Mouse (Mus musculus) v-Abl transformed pro-B cells (cell line): Measurements from ENCODE around the gene Bud31.

ENCODE experiments used
- in situ Hi-C, 2 experiments: fragments of 400-800 bp; cut with MboI; formaldehyde crosslinking; loops; one replicate each; pipeline ENCODE4 v1.15.1; 2025; ENCODE audit not compliant: unreplicated experiment in 2 of 2

Bud31 gene

DNA sequence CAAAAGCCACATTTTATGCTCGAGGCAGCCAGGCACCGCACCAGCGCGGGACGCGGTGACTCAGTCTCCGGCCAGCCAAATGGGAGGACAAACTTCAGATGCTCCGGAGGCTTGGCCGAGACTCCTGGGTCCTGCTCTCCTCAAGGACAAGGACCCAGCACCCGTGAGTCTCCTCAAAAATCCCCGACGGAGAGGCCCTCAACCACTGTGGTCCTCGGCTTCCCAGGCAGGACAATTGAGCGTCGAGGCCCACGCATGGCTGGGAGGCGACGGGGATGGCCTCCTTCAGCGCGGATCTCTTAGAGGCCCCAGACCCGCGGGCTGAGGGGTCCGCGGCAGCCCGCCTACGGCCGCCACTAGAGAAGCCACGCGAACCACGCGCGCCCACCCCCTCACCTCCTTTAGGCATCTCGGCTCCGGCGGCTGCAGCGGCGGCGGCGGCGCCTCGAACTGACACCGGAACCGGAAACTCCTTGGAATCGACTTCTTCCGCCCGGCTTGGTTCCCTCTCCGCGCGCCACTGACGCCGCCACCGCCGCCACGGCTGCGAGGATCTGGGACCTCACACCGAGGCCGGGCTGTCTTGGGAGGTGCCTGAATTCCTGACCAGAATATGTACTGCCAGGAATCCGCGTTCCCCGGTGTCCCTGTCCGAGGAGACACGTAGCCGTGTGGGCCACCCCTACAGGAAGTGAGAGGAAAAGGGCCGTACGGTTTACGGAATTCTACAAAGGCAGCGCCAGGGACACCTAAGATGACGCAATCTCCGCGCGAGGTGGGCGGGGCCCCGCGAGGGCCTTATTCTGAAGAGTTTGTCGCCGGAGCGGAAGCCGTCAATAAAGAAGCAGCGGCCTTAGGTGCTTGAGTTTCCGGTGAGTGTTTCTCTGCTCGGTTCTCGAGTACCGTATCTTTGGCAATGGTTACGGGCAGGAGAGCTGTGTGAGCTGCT lies at the start of gene Bud31, which contains the start of gene Pdap1:
Gene Bud31, plus strand, starts transcription at position 792 of the 949 bp plus-strand sequence.
Gene Pdap1, minus strand, starts transcription at position 668 of the 949 bp plus-strand sequence.
- in situ Hi-C loops = no loop called here

GRCm38 (mm10) chr5:145096195-145096594 lies 44.0 kb upstream of the Bud31 start:
- in situ Hi-C loops = no loop called here

DNA sequence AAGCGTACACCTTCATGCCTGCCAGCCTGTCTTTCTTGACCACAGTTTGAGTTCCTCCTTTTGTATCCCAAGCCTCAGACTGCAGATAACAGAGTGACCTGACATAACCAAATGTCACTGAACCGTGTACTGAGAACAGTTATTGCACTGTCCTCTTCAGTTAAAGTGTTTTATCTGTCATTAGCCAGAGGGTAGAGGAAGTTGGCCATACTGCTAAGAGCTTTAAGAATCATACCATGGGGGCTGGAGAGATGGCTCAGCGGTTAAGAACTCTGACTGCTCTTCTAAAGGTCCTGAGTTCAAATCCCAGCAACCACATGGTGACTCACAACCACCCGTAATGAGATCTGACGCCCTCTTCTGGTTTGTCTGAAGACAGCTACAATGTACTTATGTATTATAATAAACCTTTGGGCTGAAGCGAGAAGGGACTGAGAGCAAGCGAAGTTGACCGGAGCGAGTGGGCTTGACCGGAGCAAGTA lies 41.8 kb upstream of the Bud31 start:
- in situ Hi-C loops = no loop called here

GRCm38 (mm10) chr5:145100960-145101359 lies 39.2 kb upstream of the Bud31 start:
- in situ Hi-C loops = loop anchor here (25.0 kb wide), 2 partner anchors 1089 to 1111 kb away; partner anchors contain the start of genes Ccz1 (in 2 of the 2) and Rnf6 (in 1 of the 2)

GRCm38 (mm10) chr5:145101451-145101850 lies 38.7 kb upstream of the Bud31 start:
- in situ Hi-C loops = loop anchor here (25.0 kb wide), 2 partner anchors 1089 to 1111 kb away; partner anchors contain the start of genes Ccz1 (in 2 of the 2) and Rnf6 (in 1 of the 2)

- in situ Hi-C loops = loop anchor here (25.0 kb wide), 2 partner anchors 1090 to 1110 kb away; partner anchors contain the start of genes Ccz1 (in 2 of the 2) and Rnf6 (in 1 of the 2)
Measured at GRCm38 (mm10) chr5:145102706-145103105, 37.5 kb upstream of the Bud31 start.

DNA sequence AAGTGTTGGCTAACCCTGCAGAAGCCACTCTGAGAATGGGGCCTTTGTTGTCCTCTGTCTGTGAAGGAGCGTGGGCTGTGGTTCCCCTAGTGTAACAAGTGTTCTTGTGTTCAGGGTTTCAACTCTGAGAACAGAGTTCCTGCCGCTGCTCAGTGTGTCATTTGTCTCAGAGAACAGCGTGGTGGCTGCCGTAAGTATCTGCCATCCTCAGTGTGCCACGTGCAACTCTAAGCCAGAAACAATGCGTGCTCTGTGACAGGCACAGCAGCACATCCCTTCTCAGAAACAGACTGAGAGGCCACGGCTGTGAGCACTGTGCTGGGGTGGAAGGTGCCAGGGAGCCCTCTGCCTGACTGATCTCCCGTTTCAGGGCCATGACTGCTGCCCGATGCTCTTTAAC lies 35.8 kb upstream of the Bud31 start:
- in situ Hi-C loops = loop anchor here (25.0 kb wide), 2 partner anchors 1092 to 1108 kb away; partner anchors contain the start of genes Ccz1 (in 2 of the 2) and Rnf6 (in 1 of the 2)

DNA sequence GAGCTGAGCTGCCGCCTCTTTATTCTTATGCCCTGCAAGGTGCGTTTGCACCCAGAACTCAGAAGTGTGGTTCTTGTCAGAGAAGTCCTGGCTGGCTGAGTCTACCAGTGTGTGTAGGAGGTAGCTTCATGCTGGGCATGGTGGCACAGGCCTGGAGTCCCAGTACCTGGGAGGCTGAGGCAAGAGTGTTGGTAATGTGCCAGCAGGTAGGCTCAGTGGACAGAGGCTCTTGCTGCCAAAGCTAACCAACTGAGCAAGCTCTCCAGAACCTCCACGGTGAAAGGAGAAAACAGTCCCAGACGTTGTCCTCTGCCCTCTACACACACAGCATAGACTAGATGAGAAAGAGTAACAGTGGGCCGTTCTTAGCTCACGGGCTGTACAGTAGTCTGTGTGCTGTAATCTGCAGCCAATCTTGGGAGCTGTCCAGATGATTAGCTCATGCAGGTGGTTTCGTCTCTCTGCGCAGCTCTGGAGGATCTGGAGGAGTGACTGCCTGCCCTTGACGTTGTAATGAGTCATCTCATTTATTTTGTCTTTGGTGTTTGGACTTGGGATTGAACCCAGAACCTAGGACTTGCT lies 34.4 kb upstream of the Bud31 start:
- in situ Hi-C loops = loop anchor here (25.0 kb wide), 2 partner anchors 1093 to 1107 kb away; partner anchors contain the start of genes Ccz1 (in 2 of the 2) and Rnf6 (in 1 of the 2)

DNA sequence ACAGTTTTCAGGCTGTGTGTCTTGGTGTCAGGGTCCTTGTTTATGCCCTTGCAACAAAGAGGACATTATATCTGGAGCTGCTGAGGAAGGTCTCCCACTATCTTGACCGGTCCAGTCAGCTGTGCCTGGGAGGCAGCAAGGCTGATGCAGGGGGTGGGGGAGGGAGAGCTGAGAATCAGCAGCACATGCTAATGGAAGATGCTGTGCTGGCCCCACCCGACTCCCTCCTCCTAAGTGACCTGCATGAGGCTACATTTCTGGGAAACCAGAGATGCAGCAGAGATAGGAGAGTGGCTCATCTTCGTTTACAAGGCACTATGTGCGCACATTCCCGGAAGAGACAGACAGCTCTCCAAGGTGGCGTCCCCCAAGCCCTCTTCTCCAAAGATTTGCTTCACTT lies 29.8 kb upstream of the Bud31 start:
- in situ Hi-C loops = loop anchor here (25.0 kb wide), 2 partner anchors 1098 to 1102 kb away; partner anchors contain the start of genes Ccz1 (in 2 of the 2) and Rnf6 (in 1 of the 2)

DNA sequence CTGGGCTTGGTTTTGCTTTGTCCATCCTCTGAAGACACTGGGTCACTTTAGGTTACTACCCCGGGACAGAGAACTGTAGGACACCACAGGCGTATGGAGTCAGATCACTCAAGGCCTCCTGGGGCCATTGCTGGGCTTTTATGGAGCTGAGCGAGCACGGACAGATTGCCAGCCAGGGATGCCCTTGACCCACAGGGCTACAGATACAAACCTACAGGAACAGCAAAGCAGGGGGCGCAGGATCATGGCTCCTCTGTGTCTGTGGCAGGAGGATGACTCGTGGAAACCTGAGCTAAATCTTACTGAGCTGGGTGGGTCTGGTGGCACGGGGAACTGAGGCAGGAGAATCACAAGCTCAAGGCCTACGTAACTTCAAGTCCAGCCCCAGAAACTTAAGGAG lies 27.6 kb upstream of the Bud31 start:
- in situ Hi-C loops = loop anchor here (25.0 kb wide), 2 partner anchors 1100 kb away; partner anchors contain the start of genes Ccz1 (in 2 of the 2) and Rnf6 (in 1 of the 2)

- in situ Hi-C loops = loop anchor here (25.0 kb wide), 2 partner anchors 1099 to 1101 kb away; partner anchors contain the start of genes Ccz1 (in 2 of the 2) and Rnf6 (in 1 of the 2)
Measured at GRCm38 (mm10) chr5:145113416-145113815, 26.7 kb upstream of the Bud31 start.

GRCm38 (mm10) chr5:145114071-145114605 lies 26.0 kb upstream of the Bud31 start, which contains the start of gene Arpc1b:
Arpc1b (plus strand) TSS chr5:145114215.
- in situ Hi-C loops = loop anchor here (25.0 kb wide), 2 partner anchors 1098 to 1102 kb away; partner anchors contain the start of genes Ccz1 (in 2 of the 2) and Rnf6 (in 1 of the 2)

- in situ Hi-C loops = loop anchor here (25.0 kb wide), 2 partner anchors 1097 to 1103 kb away; partner anchors contain the start of genes Ccz1 (in 2 of the 2) and Rnf6 (in 1 of the 2)
Measured at GRCm38 (mm10) chr5:145114606-145115473, 25.3 kb upstream of the Bud31 start.

DNA sequence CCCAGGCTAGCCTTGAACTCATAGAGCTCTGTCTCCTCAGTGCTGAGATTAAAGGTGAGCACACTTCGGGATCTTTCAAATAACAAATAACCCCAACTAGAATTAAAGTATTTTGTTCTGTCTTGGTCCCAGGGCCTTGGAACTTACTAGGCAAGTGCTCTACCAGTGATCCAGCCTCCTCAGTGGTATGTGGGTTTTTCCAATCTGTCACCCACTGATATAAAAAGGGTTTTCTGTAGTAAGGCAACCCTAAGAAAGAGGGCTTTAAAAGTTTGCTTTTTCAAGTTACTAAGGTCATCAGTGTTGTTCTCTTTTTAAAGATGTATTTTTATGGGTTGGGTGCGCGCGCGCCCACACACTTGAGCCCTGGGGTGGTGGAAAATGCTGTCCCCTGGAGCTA lies 24.4 kb upstream of the Bud31 start:
- in situ Hi-C loops = loop anchor here (25.0 kb wide), 2 partner anchors 1097 to 1103 kb away; partner anchors contain the start of genes Ccz1 (in 2 of the 2) and Rnf6 (in 1 of the 2)

DNA sequence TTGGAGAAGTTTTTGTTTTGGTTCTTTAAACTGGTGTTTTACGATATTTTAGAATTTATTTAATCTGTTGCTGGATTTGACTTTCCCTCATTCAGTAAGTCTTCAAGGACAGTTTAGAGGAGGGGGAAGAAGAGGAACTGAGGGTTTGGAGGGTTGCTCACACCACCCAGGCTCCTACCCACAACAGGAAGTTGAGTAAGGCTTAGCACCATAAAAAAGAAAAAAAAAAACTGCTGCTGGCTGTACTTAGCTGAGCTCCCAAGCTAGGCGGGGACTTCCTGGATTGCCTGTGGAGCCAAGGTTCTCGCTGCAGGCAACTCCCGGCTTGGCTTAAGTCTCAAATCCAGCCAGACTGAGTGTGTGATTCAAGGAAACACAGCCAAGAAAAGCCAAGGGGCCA lies 23.8 kb upstream of the Bud31 start:
- in situ Hi-C loops = loop anchor here (25.0 kb wide), 2 partner anchors 1096 to 1104 kb away; partner anchors contain the start of genes Ccz1 (in 2 of the 2) and Rnf6 (in 1 of the 2)

- in situ Hi-C loops = loop anchor here (25.0 kb wide), 2 partner anchors 1095 to 1105 kb away; partner anchors contain the start of genes Ccz1 (in 2 of the 2) and Rnf6 (in 1 of the 2)
Measured at GRCm38 (mm10) chr5:145116916-145117315, 23.2 kb upstream of the Bud31 start.

DNA sequence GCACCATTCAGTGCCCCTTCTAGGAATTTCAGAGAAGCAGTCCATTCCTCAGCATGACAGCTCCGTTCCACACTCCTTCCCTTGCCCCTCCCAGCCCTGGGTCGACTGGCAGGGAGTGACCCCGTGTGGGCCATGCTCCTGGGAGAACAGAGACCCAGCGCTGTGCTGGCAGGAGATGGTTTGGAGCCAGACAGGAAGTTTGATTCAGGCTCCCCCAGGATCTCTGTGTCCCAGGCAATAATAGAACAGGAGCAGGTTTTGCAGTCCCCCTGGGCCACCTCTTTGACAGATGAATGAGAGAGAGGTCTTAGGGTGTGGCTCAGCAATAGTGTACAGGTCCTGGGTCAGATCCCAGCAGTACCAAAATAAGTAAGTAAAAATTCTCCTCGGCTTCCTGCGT lies 22.2 kb upstream of the Bud31 start:
- in situ Hi-C loops = loop anchor here (25.0 kb wide), 2 partner anchors 1094 to 1106 kb away; partner anchors contain the start of genes Ccz1 (in 2 of the 2) and Rnf6 (in 1 of the 2)

- in situ Hi-C loops = loop anchor here (25.0 kb wide), 2 partner anchors 1094 to 1106 kb away; partner anchors contain the start of genes Ccz1 (in 2 of the 2) and Rnf6 (in 1 of the 2)
Measured at GRCm38 (mm10) chr5:145118461-145118860, 21.7 kb upstream of the Bud31 start.
